In genomic region chr2:103609499-103609898, GRCm38 (mm10) we compare ENCODE assay signal across 10 mouse cellular contexts. TPM values are rescaled to one million over a fixed set of nuclear protein-coding genes. Genes with fewer than 3 reads are reported as not detected.
DNase-seq lines count a peak whose midpoint lies in the region; ATAC-seq and TF ChIP-seq lines count a peak whose summit lies in the region.
"Had no signal": no experiment of that assay in that cellular context is flagged by ENCODE, and none has a peak within 500 bp of the region (broad histone marks: within the 10 kb centered on the region; RNA-seq: fewer than 3 reads in every experiment).

No protein-coding gene starts in this region.

- WGBS in lung, postnatal 0 days: 48% methylated on average over 3 of the region's 3 CpGs
- WGBS in thymus, adult 2 months: 89% methylated on average over 3 of the region's 3 CpGs

- peaks cover 7% of the 10 kb centered on the region for H3K79me2 ChIP-seq in myocyte (ENCODE audit: control insufficient read depth, insufficient read depth)

- no peak for TF ChIP-seq EP300 in lung, postnatal 0 days (IDR thresholded peaks at IDR 0.05)

- ATAC-seq in lung, postnatal 0 days: no peak
- ATAC-seq in monocyte, adult 5-6 weeks (replicated peaks; ENCODE audit: insufficient number of reproducible peaks, low FRiP score, low TSS enrichment, poor library complexity, severe bottlenecking): no peak
- ATAC-seq: inflammation-experienced regulatory T-cells, adult 6 months had no signal

- no peaks in the 10 kb centered on the region for H3K4me1 ChIP-seq in lung, postnatal 0 days (ENCODE audit: insufficient read depth, low read depth, low read length)
- H3K4me1 ChIP-seq in thymus, adult 2 months (replicated peaks; ENCODE audit: control insufficient read depth, insufficient read depth, low read length): peaks cover 33% of the 10 kb centered on the region

- no peaks in the 10 kb centered on the region for H3K27me3 ChIP-seq in lung, postnatal 0 days (replicated peaks; ENCODE audit: insufficient read depth, low read length)
- H3K27me3 ChIP-seq in myocyte (ENCODE audit: control insufficient read depth, insufficient read depth, insufficient read length): no peaks in the 10 kb centered on the region
- H3K27me3 ChIP-seq in thymus, adult 2 months (ENCODE audit: control insufficient read depth, insufficient read depth, low read length): no peaks in the 10 kb centered on the region

- no peak overlapping the region for H3K27ac ChIP-seq in lung, postnatal 0 days (ENCODE audit: low read length)
- no peak overlapping the region for H3K27ac ChIP-seq in thymus, adult 2 months (ENCODE audit: control insufficient read depth, insufficient read depth, low read length)
- H3K27ac ChIP-seq: layer of hippocampus, adult 2 months had no signal

- TF ChIP-seq CTCF in lung, postnatal 0 days (IDR thresholded peaks at IDR 0.05): no peak
- TF ChIP-seq CTCF in thymus, adult 2 months (IDR thresholded peaks at IDR 0.05; ENCODE audit: borderline replicate concordance, control insufficient read depth, extremely low read depth, insufficient read depth, low read length, poor library complexity): no peak

- H3K4me3 ChIP-seq in lung, postnatal 0 days (ENCODE audit: low read depth, low read length): no peak overlapping the region
- H3K4me3 ChIP-seq in myocyte: no peak overlapping the region
- H3K4me3 ChIP-seq in thymus, adult 2 months (ENCODE audit: control insufficient read depth, insufficient read depth, low read length): no peak overlapping the region
- H3K4me3 ChIP-seq: layer of hippocampus, adult 2 months had no signal

- peak; percentile 32 for DNase-seq in adrenal gland, adult 2 months
- DNase-seq in adrenal gland, postnatal 4 days (ENCODE audit: low spot score in 2 of 2): no peak
- peak; percentile 25 for DNase-seq in lung, postnatal 10 days
- no peak for DNase-seq in lung, postnatal 0 days (ENCODE audit: low spot score)
- DNase-seq in gastrocnemius, adult 8-10 months (ENCODE audit: low spot score in 2 of 2): peak; percentile 33 to 59
- DNase-seq in thymus, adult 2 months: no peak

- no peak for TF ChIP-seq POLR2A in myocyte (IDR thresholded peaks at IDR 0.05; ENCODE audit: insufficient read length, low read depth)
- no peak for TF ChIP-seq POLR2A in thymus, adult 2 months (IDR thresholded peaks at IDR 0.05; ENCODE audit: control insufficient read depth, extremely low read depth, insufficient read depth, low read length, poor library complexity)

- no peak overlapping the region for H3K9ac ChIP-seq in lung, postnatal 0 days (replicated peaks; ENCODE audit: low read depth)

- H3K36me3 ChIP-seq in lung, postnatal 0 days (ENCODE audit: insufficient read depth, low read length): no peaks in the 10 kb centered on the region
- peaks cover 4% of the 10 kb centered on the region for H3K36me3 ChIP-seq in myocyte (ENCODE audit: control insufficient read depth, insufficient read depth)
- no peaks in the 10 kb centered on the region for H3K36me3 ChIP-seq in thymus, adult 2 months (ENCODE audit: control insufficient read depth, insufficient read depth, low read length)

- no peaks in the 10 kb centered on the region for H3K9me3 ChIP-seq in lung, postnatal 0 days (ENCODE audit: low read length)

- H3K4me2 ChIP-seq in lung, postnatal 0 days (replicated peaks; ENCODE audit: low read depth, low read length): no peak overlapping the region
- H3K4me2 ChIP-seq in myocyte (ENCODE audit: low read depth): no peak overlapping the region

- no peak overlapping the region for H3ac ChIP-seq in myocyte (ENCODE audit: control insufficient read depth, insufficient read length)

TF ChIP-seq in myocyte, 11 proteins besides CTCF, POLR2A, EP300 and RAD21:
- TF ChIP-seq MYOG (IDR thresholded peaks at IDR 0.05; ENCODE audit: control insufficient read depth in 1 of 3, insufficient read depth in 1 of 3, insufficient read length in 2 of 3, low read depth in 2 of 3) (peak in 1 of 3 experiments; percentile 33), MYOD1 (IDR thresholded peaks at IDR 0.05; ENCODE audit: control insufficient read depth in 1 of 3, insufficient read length in 2 of 3, low read depth in 2 of 3) (peak in 2 of 3 experiments; percentile 15 to 17), POLR2AphosphoS2 (IDR thresholded peaks at IDR 0.05; ENCODE audit: insufficient read length, low read depth) (no peak)

RNA-seq across cellular contexts. Expression of gene Abtb2, which starts 43.4 kb away (rescaled TPM):
- total RNA-seq in adrenal gland, adult 2 months (2021): 10 to 100 TPM in 1 of 2 experiments, 1 to 10 TPM in 1; 6.3 to 36.7 TPM
- 46.1 and 72.3 TPM in 2 replicates for polyA plus RNA-seq in adrenal gland, adult 2 months (2012; rRNA removed)
- total RNA-seq in adrenal gland, postnatal 4 days (2021): 10 to 100 TPM; 17.3 to 17.5 TPM
- 3.6 and 4.5 TPM in 2 replicates for polyA plus RNA-seq in lung, postnatal 0 days (2015; fragmentation: Nextera tagmentation; extraction: Ambion mirVana)
- 1 to 10 TPM; 5.1 to 8.8 (median 7.5) TPM for total RNA-seq in gastrocnemius, adult 8-10 months (2022)
- 16.1 TPM for polyA plus RNA-seq in myocyte (2012; fragmentation: generic; extraction: Trizol)
- polyA plus RNA-seq in thymus, adult 2 months (2012; rRNA removed): 110 and 120 TPM in 2 replicates
- total RNA-seq in monocyte, adult 5-6 weeks (2017): 6.0 to 16.5 TPM (median 9.1 TPM) in 3 replicates

Comparison
In these comparisons a context has a peak if more than half of its experiments do, and no peak if none do; other contexts are left out.
1. DNase-seq: peak in adrenal gland, adult 2 months (single experiment), lung, postnatal 10 days (single experiment) and gastrocnemius, adult 8-10 months (2 of 2); none in adrenal gland, postnatal 4 days (0 of 2), lung, postnatal 0 days (single experiment) and thymus, adult 2 months (single experiment).